Mouse (Mus musculus): ENCODE results near the gene Cdkl4. TPM values are rescaled to one million over a fixed set of nuclear protein-coding genes. Genes with fewer than 3 reads are reported as not detected.

Gene Cdkl4
- polyA plus RNA-seq (2014; fragmentation: Illumina TruSeq; extraction: RNeasy Lipid Tissue Mini Kit (QIAGEN cat#74804); ENCODE audit: insufficient read depth, low read depth, low replicate concordance) = 2.8 TPM

DNA sequence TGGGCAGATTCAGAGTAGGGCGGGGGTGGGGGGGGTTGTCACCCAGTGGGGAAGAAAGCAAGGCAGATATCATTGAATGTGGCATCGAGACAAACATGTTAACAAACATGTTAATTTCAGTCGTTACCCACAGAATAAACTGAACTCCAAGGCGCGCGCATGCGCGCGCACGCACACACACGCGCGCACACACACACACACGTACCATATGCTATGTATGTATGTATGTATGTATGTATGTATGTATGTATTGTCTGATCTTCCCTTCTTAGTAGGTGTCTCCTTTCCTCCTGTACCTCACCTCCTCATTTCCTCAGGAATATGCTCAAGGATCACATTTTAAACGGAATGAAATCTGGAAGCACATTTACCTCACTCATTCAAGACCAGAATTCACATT is at the start of gene Cdkl4:
TSS of gene Cdkl4 (minus strand) at position 175 of the 400 bp plus-strand sequence.

GRCm38 (mm10) chr17:80480031-80480854 is 97.4 kb downstream of the Cdkl4 start, which contains the start of gene Sos1:
TSS of gene Sos1 (minus strand) at chr17:80480453.

Other genes with a start within 250 kb of the Cdkl4 start
- gene Gm10190, start 204.3 kb downstream of the Cdkl4 start, polyA plus RNA-seq (2014; fragmentation: Illumina TruSeq; extraction: RNeasy Lipid Tissue Mini Kit (QIAGEN cat#74804); ENCODE audit: insufficient read depth, low read depth, low replicate concordance) = not detected
- gene Sos1, start 97.4 kb downstream of the Cdkl4 start, polyA plus RNA-seq (2014; fragmentation: Illumina TruSeq; extraction: RNeasy Lipid Tissue Mini Kit (QIAGEN cat#74804); ENCODE audit: insufficient read depth, low read depth, low replicate concordance) = 3.3 TPM
- gene Map4k3, start 150.7 kb upstream of the Cdkl4 start, polyA plus RNA-seq (2014; fragmentation: Illumina TruSeq; extraction: RNeasy Lipid Tissue Mini Kit (QIAGEN cat#74804); ENCODE audit: insufficient read depth, low read depth, low replicate concordance) = 33.2 TPM